9 mouse cellular contexts compared by ENCODE assay signal in genomic region chrX:157644700-157645099, GRCm38 (mm10). TPM values are rescaled to one million over a fixed set of nuclear protein-coding genes. Genes with fewer than 3 reads are reported as not detected.
"Had no signal": no experiment of that assay in that cellular context is flagged by ENCODE, and none has a peak within 500 bp of the region (broad histone marks: within the 10 kb centered on the region; RNA-seq: fewer than 3 reads in every experiment).

No protein-coding gene starts in this region.

- H3K27ac ChIP-seq: layer of hippocampus, adult 2 months; limb, embryonic 12.5 days; liver, embryonic 13.5 days; macrophage; midbrain, embryonic 13.5 days; neural tube, embryonic 13.5 days had no signal

- H3K36me3 ChIP-seq: limb, embryonic 12.5 days; liver, embryonic 13.5 days; midbrain, embryonic 13.5 days; neural tube, embryonic 13.5 days had no signal

- H3K9me3 ChIP-seq: limb, embryonic 12.5 days; liver, embryonic 13.5 days; midbrain, embryonic 13.5 days; neural tube, embryonic 13.5 days had no signal

- H3K27me3 ChIP-seq: liver, embryonic 13.5 days; midbrain, embryonic 13.5 days had no signal

- H3K4me1 ChIP-seq: limb, embryonic 12.5 days; liver, embryonic 13.5 days; midbrain, embryonic 13.5 days; neural tube, embryonic 13.5 days had no signal

- DNase-seq: liver, embryonic 13.5 days had no signal

- H3K4me3 ChIP-seq: layer of hippocampus, adult 2 months; limb, embryonic 12.5 days; liver, embryonic 13.5 days; midbrain, embryonic 13.5 days; neural tube, embryonic 13.5 days had no signal

- H3K4me2 ChIP-seq: limb, embryonic 12.5 days; liver, embryonic 13.5 days; midbrain, embryonic 13.5 days; neural tube, embryonic 13.5 days had no signal

- H3K9ac ChIP-seq: limb, embryonic 12.5 days; liver, embryonic 13.5 days; midbrain, embryonic 13.5 days; neural tube, embryonic 13.5 days had no signal

RNA-seq across cellular contexts. Expression of gene Smpx, which starts 54.0 kb away (rescaled TPM):
- total RNA-seq: layer of hippocampus, adult 2 months; layer of hippocampus, postnatal 10 days; left cerebral cortex, postnatal 36 days; monocyte, adult 5-6 weeks had no signal
- polyA plus RNA-seq: macrophage; midbrain, embryonic 13.5 days had no signal
